Mouse (Mus musculus): ENCODE measurements around the gene Gm26897. TPM values are rescaled to one million over a fixed set of nuclear protein-coding genes. Genes with fewer than 3 reads are reported as not detected.

Gm26897 gene
- polyA plus RNA-seq, 1 experiment from 2014 or later = not detected

DNA sequence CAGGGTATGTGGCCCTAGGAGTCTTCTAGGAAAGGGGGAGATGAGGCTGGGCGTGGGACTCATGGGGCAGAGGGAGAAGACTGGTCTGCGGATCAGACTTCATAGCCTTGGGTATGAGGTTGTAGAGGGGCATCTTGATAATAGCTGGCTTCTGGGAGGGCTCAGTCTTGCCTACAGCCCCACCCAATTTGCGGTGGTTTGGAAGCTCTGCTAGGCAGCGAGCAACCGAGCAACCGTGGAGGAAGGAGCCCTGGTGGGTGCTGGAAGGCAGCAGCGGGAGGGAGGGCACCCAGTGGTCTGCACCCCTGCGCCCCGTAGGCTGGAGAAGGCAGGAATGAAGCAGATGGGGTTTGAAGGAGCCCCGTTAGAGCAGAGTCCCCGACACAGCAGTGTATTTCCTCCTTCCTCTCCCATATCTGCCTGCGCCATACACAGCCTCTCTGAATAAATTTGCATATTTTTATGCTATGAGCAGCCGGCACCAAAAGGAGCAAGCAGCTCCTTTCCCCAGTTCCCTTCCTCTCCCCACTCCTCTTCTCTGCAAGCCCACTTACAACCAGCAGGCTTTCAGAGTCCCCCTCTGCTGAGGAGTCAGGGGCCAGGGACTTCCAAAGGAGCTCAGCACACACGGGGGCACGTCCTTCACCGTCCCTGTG lies 20.9 kb downstream of the Gm26897 start:
- Histone ChIP-seq H3K9ac (no peak overlapping the region), H3K4me1 (replicated peaks) (no peaks in the 10 kb centered on the region), H3K36me3 (replicated peaks) (no peaks in the 10 kb centered on the region), H3K27me3 (no peaks in the 10 kb centered on the region), H3K27ac (replicated peaks) (no peak overlapping the region), H3K9me3 (replicated peaks) (no peaks in the 10 kb centered on the region), H3K4me3 (replicated peaks) (no peak overlapping the region), H3K4me2 (peak overlapping the region; percentile 41)
- no peak for ATAC-seq (ENCODE audit: insufficient read depth)
- WGBS (ENCODE audit: insufficient replicate concordance) = 22% methylated on average over 16 of the region's 16 CpGs

DNA sequence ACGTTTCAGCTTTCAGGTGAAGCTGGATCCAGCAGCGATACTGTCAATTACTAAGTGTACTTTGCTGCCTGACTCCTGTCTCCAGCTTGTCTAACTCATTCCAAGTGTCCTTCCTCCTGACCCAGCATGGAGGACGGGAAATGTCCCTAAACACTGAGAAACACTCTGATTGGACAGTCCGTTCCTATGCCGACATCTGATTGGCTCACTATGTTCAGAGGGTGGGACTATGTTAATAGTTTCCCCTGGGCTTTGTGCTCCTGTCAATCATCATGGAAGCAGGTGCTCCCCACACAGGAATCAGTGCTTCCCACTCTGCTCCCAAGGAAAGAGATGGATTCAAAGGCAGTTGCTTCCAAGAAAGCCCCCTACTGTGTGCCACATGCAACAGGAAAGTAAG lies 21.6 kb downstream of the Gm26897 start:
- no peaks in the 10 kb centered on the region for H3K9me3 ChIP-seq (replicated peaks)
- H3K27ac ChIP-seq (replicated peaks) = no peak overlapping the region
- no peak overlapping the region for H3K9ac ChIP-seq
- no peaks in the 10 kb centered on the region for H3K4me1 ChIP-seq (replicated peaks)
- peak overlapping the region; percentile 41; the same call in 1 of the 2 replicates for H3K4me2 ChIP-seq
- no peaks in the 10 kb centered on the region for H3K36me3 ChIP-seq (replicated peaks)
- ATAC-seq (ENCODE audit: insufficient read depth) = no peak
- 7% methylated on average over 5 of the region's 5 CpGs for WGBS (ENCODE audit: insufficient replicate concordance)
- 0 out of 2 replicates have a peak, but pooled peaks cover 2% of the 10 kb centered on the region for H3K27me3 ChIP-seq
- no peak overlapping the region for H3K4me3 ChIP-seq (replicated peaks)

DNA sequence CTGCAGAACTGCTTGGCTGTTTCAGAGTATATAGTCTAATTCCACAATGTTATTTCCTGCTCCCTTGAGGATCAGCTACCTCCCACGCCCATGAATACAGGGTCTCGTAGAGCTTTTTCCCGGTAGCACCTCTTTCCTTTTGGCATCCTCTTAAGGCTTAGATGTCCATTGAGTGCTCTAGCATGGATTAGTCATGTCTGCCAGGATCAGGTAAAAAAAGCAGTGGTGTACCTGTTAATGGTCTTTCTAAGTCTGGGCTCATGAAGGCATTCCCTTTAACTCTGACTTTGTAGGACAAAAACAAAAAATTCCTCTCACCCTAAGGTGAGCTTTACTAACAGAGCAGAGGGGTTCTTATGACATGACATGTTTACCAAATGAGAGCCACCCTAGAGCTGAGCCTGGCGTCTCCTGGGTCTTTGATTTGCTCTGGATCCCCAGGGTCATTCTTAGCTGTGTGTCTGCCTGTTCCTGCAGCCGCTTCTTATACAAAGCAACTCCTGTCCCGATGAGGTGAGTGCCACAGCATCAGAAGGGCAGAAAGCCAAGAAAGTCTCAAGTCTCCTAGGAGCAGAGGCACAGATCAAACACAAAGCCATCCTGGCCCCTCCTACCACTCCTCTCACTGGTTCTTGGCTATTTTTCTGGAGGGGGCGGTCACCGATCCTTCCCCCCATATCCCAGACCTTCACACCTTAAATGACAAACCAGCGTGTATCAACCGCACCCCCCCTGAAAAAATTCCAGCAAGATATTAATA lies 27.2 kb downstream of the Gm26897 start:
- no peak overlapping the region for H3K27ac ChIP-seq (replicated peaks)
- no peaks in the 10 kb centered on the region for H3K36me3 ChIP-seq (replicated peaks)
- H3K27me3 ChIP-seq = peaks cover 26% of the 10 kb centered on the region
- no peaks in the 10 kb centered on the region for H3K9me3 ChIP-seq (replicated peaks)
- H3K4me2 ChIP-seq = no peak overlapping the region
- H3K4me3 ChIP-seq (replicated peaks) = no peak overlapping the region
- WGBS (ENCODE audit: insufficient replicate concordance) = 18% methylated on average over 10 of the region's 10 CpGs
- H3K9ac ChIP-seq = no peak overlapping the region
- H3K4me1 ChIP-seq (replicated peaks) = no peaks in the 10 kb centered on the region
- ATAC-seq (ENCODE audit: insufficient read depth) = no peak

DNA sequence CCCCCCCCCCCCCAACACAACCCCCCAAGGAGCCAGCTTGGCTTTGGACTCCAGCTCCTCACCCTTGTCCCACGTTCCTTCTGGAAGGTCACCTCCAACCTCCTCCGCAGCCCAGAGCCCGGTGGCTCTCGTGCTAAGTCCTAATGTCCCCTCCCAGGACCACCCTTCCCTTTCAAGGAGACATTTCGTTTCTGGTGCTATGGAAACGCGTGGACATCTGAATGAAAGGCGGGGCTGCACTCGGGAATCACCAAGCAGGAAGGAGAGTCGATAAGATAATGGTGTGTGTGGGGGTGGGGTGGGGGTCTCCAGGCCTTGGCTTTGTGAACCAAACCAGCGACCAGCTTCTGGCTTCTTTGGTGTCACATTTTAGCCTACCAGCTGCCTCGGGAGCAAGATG lies 27.9 kb downstream of the Gm26897 start:
- peaks cover 26% of the 10 kb centered on the region for H3K27me3 ChIP-seq
- no peak for ATAC-seq (ENCODE audit: insufficient read depth)
- WGBS (ENCODE audit: insufficient replicate concordance) = 1% methylated on average over 12 of the region's 12 CpGs
- H3K36me3 ChIP-seq (replicated peaks) = no peaks in the 10 kb centered on the region
- no peak overlapping the region for H3K4me3 ChIP-seq (replicated peaks)
- H3K9me3 ChIP-seq (replicated peaks) = no peaks in the 10 kb centered on the region
- no peak overlapping the region for H3K27ac ChIP-seq (replicated peaks)
- H3K4me1 ChIP-seq (replicated peaks) = no peaks in the 10 kb centered on the region
- no peak overlapping the region; the same call in 1 of the 2 replicates for H3K4me2 ChIP-seq
- no peak overlapping the region for H3K9ac ChIP-seq

DNA sequence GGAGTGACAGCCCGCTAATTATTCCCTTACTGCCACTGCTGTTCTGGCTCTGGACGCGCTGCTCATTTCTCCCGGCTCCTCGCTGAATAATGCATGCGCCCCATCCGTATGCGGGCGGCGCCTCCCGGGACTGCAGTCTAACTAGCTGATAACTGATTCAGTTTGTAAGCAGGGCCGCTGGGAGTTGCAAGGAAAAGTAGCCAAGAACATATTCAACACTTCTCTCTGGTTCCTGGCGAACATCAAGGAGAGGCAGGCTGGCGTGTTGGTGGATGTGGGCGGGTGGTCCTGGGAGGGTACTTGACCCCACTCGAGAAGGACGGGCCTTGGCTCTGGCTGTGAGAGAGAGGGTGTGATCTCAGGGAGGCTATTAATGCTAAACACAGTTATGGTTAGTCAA lies 28.4 kb downstream of the Gm26897 start:
- H3K9me3 ChIP-seq (replicated peaks) = no peaks in the 10 kb centered on the region
- no peaks in the 10 kb centered on the region for H3K36me3 ChIP-seq (replicated peaks)
- H3K4me2 ChIP-seq = no peak overlapping the region
- ATAC-seq (ENCODE audit: insufficient read depth) = no peak
- 13% methylated on average over 17 of the region's 17 CpGs for WGBS (ENCODE audit: insufficient replicate concordance)
- no peak overlapping the region for H3K9ac ChIP-seq
- H3K27ac ChIP-seq (replicated peaks) = no peak overlapping the region
- peaks cover 26% of the 10 kb centered on the region for H3K27me3 ChIP-seq
- H3K4me1 ChIP-seq (replicated peaks) = no peaks in the 10 kb centered on the region
- no peak overlapping the region for H3K4me3 ChIP-seq (replicated peaks)

GRCm38 (mm10) chr5:111765671-111766290 lies 32.1 kb downstream of the Gm26897 start:
- Histone ChIP-seq H3K36me3 (replicated peaks) (no peaks in the 10 kb centered on the region), H3K27ac (replicated peaks) (no peak overlapping the region), H3K4me3 (replicated peaks) (no peak overlapping the region), H3K27me3 (peaks cover 21% of the 10 kb centered on the region), H3K4me1 (replicated peaks) (no peaks in the 10 kb centered on the region), H3K9me3 (replicated peaks) (no peaks in the 10 kb centered on the region), H3K4me2 (no peak overlapping the region), H3K9ac (no peak overlapping the region)
- no peak for ATAC-seq (ENCODE audit: insufficient read depth)
- 56% methylated on average over 15 of the region's 15 CpGs for WGBS (ENCODE audit: insufficient replicate concordance)

GRCm38 (mm10) chr5:111766696-111767095 lies 33.0 kb downstream of the Gm26897 start:
- Histone ChIP-seq H3K9ac (no peak overlapping the region), H3K9me3 (replicated peaks) (no peaks in the 10 kb centered on the region), H3K4me1 (replicated peaks) (no peaks in the 10 kb centered on the region), H3K27ac (replicated peaks) (no peak overlapping the region), H3K36me3 (replicated peaks) (no peaks in the 10 kb centered on the region), H3K4me3 (replicated peaks) (no peak overlapping the region), H3K27me3 (peaks cover 14% of the 10 kb centered on the region), H3K4me2 (no peak overlapping the region)
- 64% methylated on average over 4 of the region's 4 CpGs for WGBS (ENCODE audit: insufficient replicate concordance)
- ATAC-seq (ENCODE audit: insufficient read depth) = no peak

- WGBS (ENCODE audit: insufficient replicate concordance) = 8% methylated on average over 15 of the region's 15 CpGs
- H3K9ac ChIP-seq = no peak overlapping the region
- H3K4me1 ChIP-seq (replicated peaks) = no peaks in the 10 kb centered on the region; the same call in 1 of the 2 replicates
- H3K4me2 ChIP-seq = no peak overlapping the region
- no peaks in the 10 kb centered on the region for H3K36me3 ChIP-seq (replicated peaks)
- H3K4me3 ChIP-seq (replicated peaks) = no peak overlapping the region
- no peak for ATAC-seq (ENCODE audit: insufficient read depth)
- no peak overlapping the region for H3K27ac ChIP-seq (replicated peaks)
- no peaks in the 10 kb centered on the region for H3K27me3 ChIP-seq
- no peaks in the 10 kb centered on the region for H3K9me3 ChIP-seq (replicated peaks)
Observed at GRCm38 (mm10) chr5:111770266-111770665, 36.5 kb downstream of the Gm26897 start.

DNA sequence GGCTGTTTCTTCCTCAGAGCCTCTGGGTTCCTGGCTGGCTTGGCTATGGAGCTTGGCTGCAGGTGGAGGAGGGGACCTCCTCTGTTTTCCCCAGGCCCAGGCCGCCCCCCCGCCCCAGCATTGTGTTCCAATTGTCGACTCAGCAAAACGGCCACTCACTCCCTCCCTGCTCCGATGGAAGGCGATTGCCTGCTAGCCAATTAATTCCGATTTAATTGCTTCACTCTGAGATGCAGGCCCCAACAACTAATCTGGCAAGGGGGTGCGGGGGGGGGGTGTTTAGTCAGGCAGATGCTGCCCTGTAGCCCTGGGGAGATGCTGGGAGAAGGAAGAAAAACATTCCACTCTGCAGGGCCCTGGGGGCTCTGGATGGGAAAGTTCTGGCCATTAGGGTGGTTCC lies 38.4 kb downstream of the Gm26897 start:
- ATAC-seq (ENCODE audit: insufficient read depth) = no peak
- no peaks in the 10 kb centered on the region for H3K36me3 ChIP-seq (replicated peaks)
- no peak overlapping the region for H3K4me3 ChIP-seq (replicated peaks)
- H3K27me3 ChIP-seq = no peaks in the 10 kb centered on the region
- H3K27ac ChIP-seq (replicated peaks) = no peak overlapping the region
- H3K4me2 ChIP-seq = no peak overlapping the region
- H3K9ac ChIP-seq = no peak overlapping the region
- 41% methylated on average over 8 of the region's 8 CpGs for WGBS (ENCODE audit: insufficient replicate concordance)
- no peaks in the 10 kb centered on the region for H3K9me3 ChIP-seq (replicated peaks)
- no peaks in the 10 kb centered on the region; the same call in 1 of the 2 replicates for H3K4me1 ChIP-seq (replicated peaks)

DNA sequence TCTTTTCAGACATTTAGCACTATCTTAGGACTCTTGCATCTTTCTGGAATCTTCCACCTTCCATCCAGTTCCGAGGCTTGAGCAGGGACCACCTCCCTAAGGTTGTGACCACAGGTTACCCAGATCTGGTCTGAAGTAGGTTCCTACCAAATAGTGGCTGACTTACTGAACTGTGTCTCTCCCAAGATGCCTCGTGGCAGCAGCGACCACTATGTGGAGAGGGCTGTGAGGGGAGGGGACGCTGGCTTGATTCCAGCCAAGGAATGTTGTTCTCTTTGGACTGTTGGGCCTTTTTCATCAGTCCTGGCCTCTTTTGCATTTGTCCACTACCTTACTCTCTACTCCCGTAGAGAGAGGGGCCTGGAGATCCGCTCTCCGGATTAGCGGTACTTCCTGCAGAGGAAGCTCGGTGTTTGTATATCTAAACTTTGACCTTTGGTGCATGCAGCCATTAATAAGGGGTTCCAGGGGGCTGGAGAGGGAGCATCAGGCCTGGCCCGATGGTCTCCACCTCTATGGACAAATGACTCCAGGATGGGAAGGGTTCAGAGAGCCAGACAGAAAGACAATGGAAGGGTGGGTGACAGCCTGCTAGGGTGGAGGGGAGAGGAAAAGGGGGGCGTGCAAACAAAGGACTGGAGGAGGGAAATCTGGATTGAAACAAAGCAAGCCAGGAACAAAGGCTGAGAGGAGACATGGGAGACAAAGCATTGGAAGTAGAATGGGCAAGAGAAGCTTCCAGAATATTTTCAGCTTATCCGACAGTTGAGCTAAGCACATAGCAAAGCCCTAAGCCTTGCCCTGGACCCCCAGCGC lies 39.1 kb downstream of the Gm26897 start:
- no peak for ATAC-seq (ENCODE audit: insufficient read depth)
- H3K4me2 ChIP-seq = no peak overlapping the region
- H3K9ac ChIP-seq = no peak overlapping the region
- WGBS (ENCODE audit: insufficient replicate concordance) = 21% methylated on average over 13 of the region's 13 CpGs
- no peak overlapping the region for H3K4me3 ChIP-seq (replicated peaks)
- no peak overlapping the region for H3K27ac ChIP-seq (replicated peaks)
- H3K27me3 ChIP-seq = no peaks in the 10 kb centered on the region
- H3K36me3 ChIP-seq (replicated peaks) = no peaks in the 10 kb centered on the region
- H3K9me3 ChIP-seq (replicated peaks) = no peaks in the 10 kb centered on the region
- H3K4me1 ChIP-seq (replicated peaks) = no peaks in the 10 kb centered on the region; the same call in 1 of the 2 replicates

DNA sequence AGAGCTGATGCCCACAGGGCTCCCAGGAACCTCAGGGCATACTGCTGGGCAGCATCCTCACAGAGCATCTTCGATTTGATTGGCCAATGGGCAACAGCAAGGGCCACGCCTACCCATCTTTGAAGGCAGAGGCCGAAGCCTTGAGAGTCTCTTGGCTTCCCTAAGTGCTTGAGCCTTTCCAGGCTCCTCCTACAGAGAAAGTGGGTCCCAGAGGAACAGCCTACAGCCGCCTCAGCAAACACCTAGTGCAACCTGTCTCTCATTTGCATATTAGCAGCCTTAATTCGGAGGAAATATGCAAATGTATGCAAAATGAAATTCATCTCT lies 39.6 kb downstream of the Gm26897 start:
- Histone ChIP-seq H3K9ac (no peak overlapping the region), H3K4me3 (replicated peaks) (no peak overlapping the region), H3K9me3 (replicated peaks) (no peaks in the 10 kb centered on the region), H3K27me3 (no peaks in the 10 kb centered on the region), H3K4me2 (no peak overlapping the region), H3K4me1 (replicated peaks) (no peaks in the 10 kb centered on the region; the same call in 1 of the 2 replicates), H3K36me3 (replicated peaks) (no peaks in the 10 kb centered on the region), H3K27ac (replicated peaks) (no peak overlapping the region)
- 43% methylated on average over 5 of the region's 5 CpGs for WGBS (ENCODE audit: insufficient replicate concordance)
- no peak for ATAC-seq (ENCODE audit: insufficient read depth)

Measured in liver, embryonic 15.5 days (tissue).